Mouse (Mus musculus): Measurements from ENCODE around the gene Hist1h2bc.

GRCm38 (mm10) chr13:23662536-23662935, 21.5 kb upstream of the Hist1h2bc start:
- no peak for TF ChIP-seq CTCF (IDR thresholded peaks at IDR 0.05; ENCODE audit: borderline replicate concordance, insufficient read depth, low read length)
- TF ChIP-seq POLR2A (IDR thresholded peaks at IDR 0.05; ENCODE audit: low read depth, low read length) = no peak

Data from embryonic fibroblast, embryonic 13.5 days (primary cell).